Comparison of ENCODE assay signal across 8 mouse cellular contexts in the genomic region with DNA sequence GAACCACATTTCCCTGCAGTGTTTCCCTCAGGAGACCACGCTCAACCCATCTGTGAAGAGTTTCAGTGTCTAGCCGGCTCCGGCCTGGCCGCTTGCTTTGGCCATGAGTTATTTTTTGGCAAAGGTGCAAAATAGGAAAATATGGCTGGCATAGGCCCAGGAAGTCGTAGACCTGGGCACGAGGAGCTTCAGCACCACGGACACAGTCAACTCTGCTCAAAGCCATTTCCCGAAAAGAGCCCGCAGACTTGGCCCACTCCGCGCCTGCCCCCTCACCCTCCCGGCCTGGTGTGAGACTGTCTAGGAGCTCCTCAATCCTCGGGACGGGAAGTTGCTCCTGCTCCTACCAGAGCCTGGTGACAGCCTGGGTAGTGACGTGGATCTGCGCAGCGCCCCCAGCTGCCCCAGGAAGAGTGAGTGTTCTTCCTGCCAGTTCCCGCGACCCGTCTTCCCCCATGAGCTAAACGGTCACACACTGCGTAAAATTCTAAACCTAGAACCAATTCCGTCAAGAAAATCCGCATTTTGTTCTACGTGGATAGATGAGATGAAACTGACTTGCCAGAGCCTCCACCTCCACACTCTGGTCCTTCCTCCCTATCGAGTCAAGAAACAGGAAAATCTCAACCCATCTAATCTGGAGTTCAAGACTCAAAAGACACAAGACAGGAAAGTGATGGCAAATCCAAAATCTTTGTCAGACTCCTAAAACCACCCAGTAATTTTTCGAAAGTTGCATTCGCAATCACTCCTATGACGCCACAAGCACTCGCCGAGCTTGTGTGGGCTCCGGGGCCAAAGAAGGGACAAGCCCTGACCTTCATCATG. TPM values are rescaled to one million over a fixed set of nuclear protein-coding genes. Genes with fewer than 3 reads are reported as not detected.
A peak's percentile ranks its signal among the peaks of the same experiment; 100 is the strongest.
DNase-seq lines count a peak whose midpoint lies in the region; ATAC-seq and TF ChIP-seq lines count a peak whose summit lies in the region.

No protein-coding gene starts in this region.

- peak overlapping the region; percentile 65 for H3K4me3 ChIP-seq in limb, embryonic 13.5 days
- peak overlapping the region; percentile 63 for H3K4me3 ChIP-seq in midbrain, embryonic 11.5 days (ENCODE audit: low read depth, low read length)
- peak overlapping the region; percentile 61 for H3K4me3 ChIP-seq in stomach, postnatal 0 days (ENCODE audit: low read depth, low read length)

- WGBS in limb, embryonic 13.5 days = 10% methylated on average over 32 of the region's 32 CpGs
- WGBS in midbrain, embryonic 11.5 days = 9% methylated on average over 32 of the region's 32 CpGs
- 11% methylated on average over 32 of the region's 32 CpGs for WGBS in stomach, postnatal 0 days

- H3K9me3 ChIP-seq in limb, embryonic 13.5 days = no peaks in the 10 kb centered on the region
- H3K9me3 ChIP-seq in midbrain, embryonic 11.5 days (ENCODE audit: control insufficient read depth, low read length) = no peaks in the 10 kb centered on the region
- no peaks in the 10 kb centered on the region for H3K9me3 ChIP-seq in stomach, postnatal 0 days (ENCODE audit: control insufficient read depth, low read length)

- no peaks in the 10 kb centered on the region for H3K36me3 ChIP-seq in limb, embryonic 13.5 days
- H3K36me3 ChIP-seq in midbrain, embryonic 11.5 days (ENCODE audit: control insufficient read depth, insufficient read depth, low read length) = no peaks in the 10 kb centered on the region
- H3K36me3 ChIP-seq in stomach, postnatal 0 days (ENCODE audit: control insufficient read depth, insufficient read depth, low read length) = no peaks in the 10 kb centered on the region

- ATAC-seq in limb, embryonic 13.5 days (ENCODE audit: low FRiP score, low read depth) = 0 out of 2 replicates have a peak, but pooled peaks have one; percentile 4
- peak; percentile 67 for ATAC-seq in midbrain, embryonic 11.5 days (ENCODE audit: low FRiP score)
- ATAC-seq in stomach, postnatal 0 days (ENCODE audit: low FRiP score, low TSS enrichment) = peak; percentile 73

- no peak overlapping the region for H3K27ac ChIP-seq in limb, embryonic 13.5 days
- no peak overlapping the region for H3K27ac ChIP-seq in midbrain, embryonic 11.5 days (ENCODE audit: low read depth, low read length)
- H3K27ac ChIP-seq in stomach, postnatal 0 days (replicated peaks) = peak overlapping the region; percentile 56

- H3K4me2 ChIP-seq in limb, embryonic 13.5 days (replicated peaks) = peak overlapping the region; percentile 90
- H3K4me2 ChIP-seq in midbrain, embryonic 11.5 days = peak overlapping the region; percentile 78
- peak overlapping the region; percentile 95 for H3K4me2 ChIP-seq in stomach, postnatal 0 days (replicated peaks; ENCODE audit: low read depth)

- H3K27me3 ChIP-seq in limb, embryonic 13.5 days = peaks cover 57% of the 10 kb centered on the region
- H3K27me3 ChIP-seq in midbrain, embryonic 11.5 days (ENCODE audit: control insufficient read depth, insufficient read depth, low read length) = peaks cover 4% of the 10 kb centered on the region; the same call in 1 of the 2 replicates
- no peaks in the 10 kb centered on the region for H3K27me3 ChIP-seq in stomach, postnatal 0 days (ENCODE audit: control insufficient read depth, insufficient read depth, low read length)

- TF ChIP-seq CTCF in stomach, postnatal 0 days (IDR thresholded peaks at IDR 0.05; ENCODE audit: low read depth) = peak; percentile 51

- DNase-seq in left cerebral cortex, adult 18-20 months (ENCODE audit: low spot score in 2 of 2) = peak; percentile 45 to 54
- no peak for DNase-seq in left cerebral cortex, adult 11 months (ENCODE audit: low spot score)
- DNase-seq in embryo, embryonic 9.5 days (ENCODE audit: extremely low spot score) = peak; percentile 54
- peak; percentile 52 to 53 for DNase-seq in heart, adult 9 months (ENCODE audit: low spot score in 2 of 2)
- DNase-seq in kidney, adult 18-20 months = peak; percentile 60
- DNase-seq in midbrain, embryonic 11.5 days (ENCODE audit: low spot score, missing footprints) = peak; percentile 94
- peak; percentile 68 for DNase-seq in stomach, postnatal 0 days (ENCODE audit: low spot score)

- H3K9ac ChIP-seq in limb, embryonic 13.5 days = peak overlapping the region; percentile 70
- peak overlapping the region; percentile 68 for H3K9ac ChIP-seq in midbrain, embryonic 11.5 days (ENCODE audit: low read length)
- peak overlapping the region; percentile 67 for H3K9ac ChIP-seq in stomach, postnatal 0 days (ENCODE audit: low read length)

- no peak for TF ChIP-seq EP300 in stomach, postnatal 0 days (optimal IDR thresholded peaks at IDR 0.05)

- H3K4me1 ChIP-seq in limb, embryonic 13.5 days = peaks cover 9% of the 10 kb centered on the region; the same call in 1 of the 2 replicates
- H3K4me1 ChIP-seq in midbrain, embryonic 11.5 days (ENCODE audit: control insufficient read depth, insufficient read depth, low read length) = peaks cover 8% of the 10 kb centered on the region
- H3K4me1 ChIP-seq in stomach, postnatal 0 days (replicated peaks; ENCODE audit: control insufficient read depth, insufficient read depth) = 0 out of 2 replicates have a peak, but pooled peaks cover 2% of the 10 kb centered on the region

RNA-seq across cellular contexts. Expression of a gene that starts 0.9 kb away (rescaled TPM):
- 10 to 100 TPM; 24.9 to 25.1 TPM for total RNA-seq in left cerebral cortex, adult 18-20 months (2021)
- polyA plus RNA-seq in limb, embryonic 13.5 days (2015; fragmentation: Nextera tagmentation; extraction: Ambion mirVana) = 2.7 TPM in 2 replicates
- 8.5 and 9.1 TPM in 2 replicates for polyA plus RNA-seq in midbrain, embryonic 11.5 days (2014; fragmentation: Nextera tagmentation; extraction: Ambion mirVana)
- polyA plus RNA-seq in stomach, postnatal 0 days (2015; fragmentation: Nextera tagmentation; extraction: Ambion mirVana) = 6.9 and 7.7 TPM in 2 replicates

RNA-seq across cellular contexts. Expression of a gene that starts 24.1 kb away (rescaled TPM):
- total RNA-seq in left cerebral cortex, adult 18-20 months (2021) = 10 to 100 TPM; 36.5 to 39.0 TPM
- 74.4 and 76.5 TPM in 2 replicates for polyA plus RNA-seq in limb, embryonic 13.5 days (2015; fragmentation: Nextera tagmentation; extraction: Ambion mirVana)
- polyA plus RNA-seq in midbrain, embryonic 11.5 days (2014; fragmentation: Nextera tagmentation; extraction: Ambion mirVana) = 77.8 and 79.9 TPM in 2 replicates
- 44.7 and 46.6 TPM in 2 replicates for polyA plus RNA-seq in stomach, postnatal 0 days (2015; fragmentation: Nextera tagmentation; extraction: Ambion mirVana)

RNA-seq across cellular contexts. Expression of a gene that starts 27.6 kb away (rescaled TPM):
- total RNA-seq in left cerebral cortex, adult 18-20 months (2021) = 10 to 100 TPM; 69.0 to 70.1 TPM
- 52.5 and 55.4 TPM in 2 replicates for polyA plus RNA-seq in limb, embryonic 13.5 days (2015; fragmentation: Nextera tagmentation; extraction: Ambion mirVana)
- polyA plus RNA-seq in midbrain, embryonic 11.5 days (2014; fragmentation: Nextera tagmentation; extraction: Ambion mirVana) = 57.1 and 64.3 TPM in 2 replicates
- 15.7 and 25.0 TPM in 2 replicates for polyA plus RNA-seq in stomach, postnatal 0 days (2015; fragmentation: Nextera tagmentation; extraction: Ambion mirVana)

Comparison
In these comparisons a context has a peak if more than half of its experiments do, and no peak if none do; other contexts are left out.
1. ATAC-seq: peak in every context shown above with its lines; median percentile 73 in stomach, postnatal 0 days; 67 in midbrain, embryonic 11.5 days; 4 in limb, embryonic 13.5 days.